Mouse (Mus musculus) ZHBTc4 (cell line): ENCODE data around the gene Rif1.

Experiments used
- DNase-seq: peaks from one replicate; pipeline ENCODE4 v3.0.0-alpha.2; 2011; ENCODE audit warnings: low read depth, low spot score

Rif1 gene

GRCm38 (mm10) chr2:52072491-52073140 is at the start of gene Rif1:
Rif1 (plus strand) TSS chr2:52072832.
- DNase-seq: peak; percentile 96

GRCm38 (mm10) chr2:52027061-52027460 is 45.6 kb upstream of the Rif1 start:
- no peak for DNase-seq

GRCm38 (mm10) chr2:52029426-52029825 is 43.2 kb upstream of the Rif1 start:
- peak; percentile 58 for DNase-seq

GRCm38 (mm10) chr2:52031491-52031890 is 41.1 kb upstream of the Rif1 start:
- DNase-seq: peak; percentile 90

GRCm38 (mm10) chr2:52034601-52035000 is 38.0 kb upstream of the Rif1 start:
- DNase-seq: no peak

GRCm38 (mm10) chr2:52035144-52035543 is 37.5 kb upstream of the Rif1 start:
- DNase-seq: no peak

- peak; percentile 52 for DNase-seq
Observed at GRCm38 (mm10) chr2:52036929-52037595, 35.6 kb upstream of the Rif1 start.

- peak; percentile 23 for DNase-seq
Observed at GRCm38 (mm10) chr2:52037882-52038281, 34.8 kb upstream of the Rif1 start, which contains the start of gene Tnfaip6. Tnfaip6 (plus strand) TSS chr2:52038009.

GRCm38 (mm10) chr2:52038558-52038957 is 34.1 kb upstream of the Rif1 start:
- DNase-seq: no peak

GRCm38 (mm10) chr2:52039083-52039801 is 33.4 kb upstream of the Rif1 start:
- no peak for DNase-seq

GRCm38 (mm10) chr2:52042132-52042531 is 30.5 kb upstream of the Rif1 start:
- DNase-seq: no peak

GRCm38 (mm10) chr2:52042714-52043113 is 29.9 kb upstream of the Rif1 start:
- peak; percentile 36 for DNase-seq

- no peak for DNase-seq
Observed at GRCm38 (mm10) chr2:52043485-52043884, 29.1 kb upstream of the Rif1 start.

- DNase-seq: no peak
Observed at GRCm38 (mm10) chr2:52046032-52046431, 26.6 kb upstream of the Rif1 start.

- DNase-seq: no peak
Observed at GRCm38 (mm10) chr2:52050823-52051222, 21.8 kb upstream of the Rif1 start.

GRCm38 (mm10) chr2:52052335-52052734 is 20.3 kb upstream of the Rif1 start:
- DNase-seq: no peak

GRCm38 (mm10) chr2:52053502-52053901 is 19.1 kb upstream of the Rif1 start:
- no peak for DNase-seq

GRCm38 (mm10) chr2:52055616-52056015 is 17.0 kb upstream of the Rif1 start:
- peak; percentile 57 for DNase-seq

- no peak for DNase-seq
Observed at GRCm38 (mm10) chr2:52057099-52057498, 15.5 kb upstream of the Rif1 start.

- DNase-seq: no peak
Observed at GRCm38 (mm10) chr2:52057681-52058080, 15.0 kb upstream of the Rif1 start.

- DNase-seq: no peak
Observed at GRCm38 (mm10) chr2:52068641-52069040, 4.0 kb upstream of the Rif1 start.

- DNase-seq: peak; percentile 53
Observed at GRCm38 (mm10) chr2:52070816-52071215, 1.8 kb upstream of the Rif1 start.
